Mouse (Mus musculus) inflammation-experienced regulatory T-cells, adult 6 months (primary cell): Measurements from ENCODE around the gene Phyh. TPM values are rescaled to one million over a fixed set of nuclear protein-coding genes. Genes with fewer than 3 reads are reported as not detected.

Experiments used
- ATAC-seq: one replicate; pipeline ENCODE4 v1.8.0; 2017
- polyA plus RNA-seq, 3 experiments: library from polyadenylated mRNA; unstranded; fragments of 100-300 nt; shearing (Covaris generic); gene quantifications; one replicate each; pipeline ENCODE4 v1.2.1; 2017

Phyh gene
- polyA plus RNA-seq, result 100 to 1,000 TPM in 1 of 3 experiments, 10 to 100 TPM in 2; 86.3 to 122 (median 97.5) TPM

DNA sequence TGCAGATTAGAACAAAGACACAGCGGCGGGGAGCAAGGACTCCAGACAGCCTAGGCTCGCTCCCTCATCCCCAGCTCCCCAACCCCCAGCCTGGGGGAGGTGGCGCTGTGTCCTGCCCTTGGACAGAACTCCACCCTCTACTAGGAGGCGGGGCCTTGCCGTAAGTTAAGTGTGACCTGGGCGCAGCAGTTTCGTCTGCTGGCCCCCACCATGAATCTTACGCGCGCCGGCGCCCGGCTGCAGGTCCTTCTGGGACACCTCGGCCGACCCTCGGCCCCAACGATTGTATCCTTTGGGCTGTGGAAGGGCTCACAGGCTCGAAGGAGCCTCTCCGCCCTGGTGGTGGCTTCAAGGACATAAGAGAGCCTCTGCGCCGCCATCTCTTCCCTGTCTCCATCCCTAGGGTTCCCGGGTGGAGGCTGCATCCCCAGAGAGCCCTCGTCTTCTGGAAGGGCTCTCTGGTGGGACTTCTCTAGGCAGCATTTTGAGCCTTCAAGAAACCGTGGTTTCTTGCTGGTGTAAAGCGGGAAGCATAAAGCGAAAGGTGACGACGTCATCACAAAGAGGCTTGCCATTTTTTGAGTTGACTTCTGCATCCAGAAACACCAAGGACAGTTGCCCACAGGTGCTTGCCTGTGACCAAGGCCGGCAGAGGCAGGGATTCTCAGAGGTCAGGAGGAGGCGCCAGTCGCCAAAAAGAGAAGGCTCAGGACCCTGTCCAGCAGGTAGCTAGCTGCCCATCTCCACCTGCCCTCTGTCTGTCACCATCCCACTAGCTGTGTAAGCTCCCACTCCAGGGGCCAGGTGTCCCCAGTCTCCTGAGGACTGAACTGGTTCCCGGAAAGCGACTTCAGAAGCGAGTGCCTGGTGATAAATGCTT, at the start of gene Phyh:
Gene Phyh (plus strand): TSS at position 160 of the 880 bp plus-strand sequence.
- ATAC-seq, result peak; percentile 91

DNA sequence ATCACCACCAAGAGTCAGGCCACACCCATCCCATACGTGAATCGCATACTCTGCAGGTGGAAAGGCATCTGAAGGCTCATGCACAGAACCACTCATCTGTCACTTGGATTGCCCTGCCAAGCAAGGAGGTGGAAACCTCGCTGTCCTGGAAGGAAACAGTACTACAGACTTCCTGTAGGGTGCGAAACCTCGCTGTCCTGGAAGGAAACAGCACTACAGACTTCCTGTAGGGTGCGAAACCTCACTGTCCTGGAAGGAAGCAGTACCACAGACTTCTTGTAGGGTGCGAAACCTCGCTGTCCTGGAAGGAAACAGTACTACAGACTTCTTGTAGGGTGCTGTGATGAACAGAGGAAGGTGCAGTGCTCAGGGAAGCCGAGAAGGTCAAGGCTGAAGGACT, 46.1 kb upstream of the Phyh start:
- peak; percentile 80 for ATAC-seq

- ATAC-seq, result no peak
Measured at GRCm38 (mm10) chr2:4873331-4873730, 45.5 kb upstream of the Phyh start.

DNA sequence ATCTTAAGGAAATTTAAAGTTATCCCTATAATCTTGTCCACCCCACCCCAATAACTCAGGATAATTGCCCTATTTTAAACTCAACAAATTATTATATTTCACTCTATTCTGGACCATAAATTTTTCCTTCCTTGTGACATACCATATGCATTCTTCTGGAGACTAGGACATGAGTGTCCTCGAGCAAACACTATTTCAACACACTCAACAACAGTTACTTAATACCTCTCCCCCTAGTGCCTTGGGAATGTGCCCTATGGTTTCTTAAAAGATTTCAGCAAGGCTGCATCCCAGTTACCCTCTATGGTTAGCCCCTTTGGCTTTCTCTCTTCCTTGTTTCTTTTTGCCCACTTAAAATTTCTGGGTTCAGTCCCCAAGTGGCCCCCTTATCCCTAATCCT, 43.7 kb upstream of the Phyh start:
- no peak for ATAC-seq

- ATAC-seq, result no peak
Measured at GRCm38 (mm10) chr2:4876131-4876530, 42.7 kb upstream of the Phyh start.

GRCm38 (mm10) chr2:4880737-4881349, 38.0 kb upstream of the Phyh start:
- ATAC-seq, result no peak

- ATAC-seq, result peak; percentile 45
Measured at GRCm38 (mm10) chr2:4881350-4882248, 37.2 kb upstream of the Phyh start, which contains the start of gene Sephs1. TSS of gene Sephs1 (plus strand) at chr2:4881564.

- ATAC-seq, result peak; percentile 18
Measured at GRCm38 (mm10) chr2:4882249-4882791, 36.5 kb upstream of the Phyh start.

GRCm38 (mm10) chr2:4883009-4883704, 35.7 kb upstream of the Phyh start:
- ATAC-seq, result peak; percentile 80

GRCm38 (mm10) chr2:4886896-4887295, 31.9 kb upstream of the Phyh start:
- ATAC-seq, result no peak

GRCm38 (mm10) chr2:4895598-4895997, 23.2 kb upstream of the Phyh start:
- ATAC-seq, result no peak

GRCm38 (mm10) chr2:4896970-4897369, 21.8 kb upstream of the Phyh start:
- no peak for ATAC-seq

- ATAC-seq, result no peak
Measured at GRCm38 (mm10) chr2:4900624-4901023, 18.2 kb upstream of the Phyh start.

GRCm38 (mm10) chr2:4902346-4902745, 16.5 kb upstream of the Phyh start:
- no peak for ATAC-seq

GRCm38 (mm10) chr2:4907120-4907519, 11.7 kb upstream of the Phyh start:
- no peak for ATAC-seq

DNA sequence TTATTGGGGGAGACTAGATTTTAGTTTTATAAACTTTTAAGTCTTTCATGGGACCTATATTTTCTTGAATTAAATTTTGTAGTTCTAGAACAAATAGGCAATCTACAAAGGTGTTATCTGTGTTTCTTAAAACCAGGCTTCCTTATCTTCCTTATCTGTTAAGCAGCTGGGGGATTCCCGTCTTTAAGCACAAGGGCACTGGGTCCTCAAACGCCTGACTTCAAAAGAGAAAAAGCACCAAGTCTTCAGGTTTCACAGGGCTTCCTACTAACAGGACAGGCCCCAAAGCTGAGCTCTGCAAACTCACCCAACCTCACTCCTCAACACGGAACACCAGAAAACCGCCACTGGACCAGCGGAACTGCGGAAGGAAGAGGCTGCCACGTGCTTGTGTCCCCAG, 10.9 kb upstream of the Phyh start:
- peak; percentile 77 for ATAC-seq

DNA sequence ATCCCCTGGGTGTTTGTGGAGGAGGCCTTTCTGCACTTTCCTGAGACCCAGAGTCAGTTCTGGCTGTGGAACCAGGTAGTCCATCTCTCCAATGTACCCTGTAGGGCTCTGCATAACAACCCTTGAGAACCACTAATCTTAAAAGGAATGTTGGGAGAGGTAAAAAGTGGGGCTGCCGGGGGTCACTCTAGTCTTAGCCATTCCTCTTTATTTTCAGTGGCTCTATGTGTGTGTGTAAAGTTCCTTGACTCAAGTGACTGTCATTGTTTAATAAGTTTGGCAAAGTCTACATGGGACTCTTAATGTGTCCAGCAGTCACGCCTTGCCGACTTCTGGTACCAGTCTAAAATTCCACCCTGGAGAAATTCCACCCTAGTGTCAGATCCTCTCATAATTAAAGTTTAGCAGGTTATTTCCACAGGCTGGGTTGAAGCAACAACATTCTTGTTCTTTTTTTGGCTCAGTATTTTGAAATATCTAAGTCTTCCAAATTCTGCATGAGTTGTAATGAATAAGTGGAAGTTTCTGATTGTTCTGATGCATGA, 10.0 kb upstream of the Phyh start:
- ATAC-seq, result no peak

GRCm38 (mm10) chr2:4909909-4910308, 8.9 kb upstream of the Phyh start:
- no peak for ATAC-seq

GRCm38 (mm10) chr2:4910521-4910920, 8.3 kb upstream of the Phyh start:
- no peak for ATAC-seq

GRCm38 (mm10) chr2:4913949-4914348, 4.9 kb upstream of the Phyh start:
- ATAC-seq, result no peak

GRCm38 (mm10) chr2:4916037-4916436, 2.8 kb upstream of the Phyh start:
- no peak for ATAC-seq
